Mouse (Mus musculus): Measurements from ENCODE around the gene Eif4b. TPM values are rescaled to one million over a fixed set of nuclear protein-coding genes. Genes with fewer than 3 reads are reported as not detected.

Eif4b gene
- polyA plus RNA-seq, 1 experiment from 2014 or later, result 90.5 TPM

- peak overlapping the region; percentile 37; the same call in 1 of the 2 replicates for H3K9ac ChIP-seq
- no peaks in the 10 kb centered on the region for H3K9me3 ChIP-seq (replicated peaks)
- H3K27me3 ChIP-seq, result 0 out of 2 replicates have a peak, but pooled peaks cover 4% of the 10 kb centered on the region
- H3K4me2 ChIP-seq, result no peak overlapping the region
- H3K4me1 ChIP-seq, result peaks cover 31% of the 10 kb centered on the region
- 59% methylated on average over 9 of the region's 9 CpGs for WGBS
- no peak overlapping the region for H3K4me3 ChIP-seq
- peak overlapping the region; percentile 84 for H3K27ac ChIP-seq
- peaks cover 49% of the 10 kb centered on the region for H3K36me3 ChIP-seq (ENCODE audit: poor library complexity, severe bottlenecking)
- no peak for ATAC-seq
These were observed 42.2 kb downstream of the Eif4b start for GRCm38 (mm10) chr15:102115731-102116231.

DNA sequence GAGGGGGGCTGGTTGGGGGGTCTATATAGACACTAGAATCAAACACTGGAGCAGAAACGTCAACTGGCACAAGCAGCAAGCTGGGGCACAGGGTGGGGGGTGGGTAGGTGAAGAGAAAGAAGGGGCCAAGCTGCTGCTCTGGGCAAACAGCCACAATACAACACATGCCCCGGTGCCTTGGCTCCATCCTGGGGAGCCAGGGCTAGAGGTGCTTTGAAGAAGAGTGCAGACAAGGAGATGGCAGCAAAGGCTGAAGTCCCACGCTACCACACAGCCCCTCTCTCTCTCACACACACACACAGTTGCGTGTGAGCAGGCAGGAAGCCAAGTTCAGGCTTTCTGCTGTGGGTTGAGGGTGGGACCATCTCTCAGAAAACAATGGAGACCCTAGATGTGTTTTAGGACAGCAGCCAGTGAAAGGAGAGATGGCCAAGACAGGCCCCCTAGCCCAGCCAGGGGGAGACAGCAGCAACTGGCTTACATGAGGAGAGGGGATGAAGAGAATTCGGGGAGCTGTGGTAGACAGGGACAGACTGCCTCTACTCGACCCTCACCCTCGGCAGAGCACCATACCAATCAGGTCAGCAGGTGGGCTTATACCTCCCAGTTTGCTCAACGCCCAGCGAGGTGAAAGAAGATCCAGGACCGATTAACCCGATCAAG is 43.3 kb downstream of the Eif4b start:
- Histone ChIP-seq H3K4me2 (no peak overlapping the region), H3K4me3 (no peak overlapping the region), H3K36me3 (ENCODE audit: poor library complexity, severe bottlenecking) (peaks cover 60% of the 10 kb centered on the region), H3K4me1 (peaks cover 29% of the 10 kb centered on the region), H3K27ac (peak overlapping the region; percentile 84), H3K27me3 (0 out of 2 replicates have a peak, but pooled peaks cover 2% of the 10 kb centered on the region), H3K9ac (no peak overlapping the region), H3K9me3 (replicated peaks) (no peaks in the 10 kb centered on the region)
- 58% methylated on average over 11 of the region's 11 CpGs for WGBS
- peak; percentile 73 for ATAC-seq

DNA sequence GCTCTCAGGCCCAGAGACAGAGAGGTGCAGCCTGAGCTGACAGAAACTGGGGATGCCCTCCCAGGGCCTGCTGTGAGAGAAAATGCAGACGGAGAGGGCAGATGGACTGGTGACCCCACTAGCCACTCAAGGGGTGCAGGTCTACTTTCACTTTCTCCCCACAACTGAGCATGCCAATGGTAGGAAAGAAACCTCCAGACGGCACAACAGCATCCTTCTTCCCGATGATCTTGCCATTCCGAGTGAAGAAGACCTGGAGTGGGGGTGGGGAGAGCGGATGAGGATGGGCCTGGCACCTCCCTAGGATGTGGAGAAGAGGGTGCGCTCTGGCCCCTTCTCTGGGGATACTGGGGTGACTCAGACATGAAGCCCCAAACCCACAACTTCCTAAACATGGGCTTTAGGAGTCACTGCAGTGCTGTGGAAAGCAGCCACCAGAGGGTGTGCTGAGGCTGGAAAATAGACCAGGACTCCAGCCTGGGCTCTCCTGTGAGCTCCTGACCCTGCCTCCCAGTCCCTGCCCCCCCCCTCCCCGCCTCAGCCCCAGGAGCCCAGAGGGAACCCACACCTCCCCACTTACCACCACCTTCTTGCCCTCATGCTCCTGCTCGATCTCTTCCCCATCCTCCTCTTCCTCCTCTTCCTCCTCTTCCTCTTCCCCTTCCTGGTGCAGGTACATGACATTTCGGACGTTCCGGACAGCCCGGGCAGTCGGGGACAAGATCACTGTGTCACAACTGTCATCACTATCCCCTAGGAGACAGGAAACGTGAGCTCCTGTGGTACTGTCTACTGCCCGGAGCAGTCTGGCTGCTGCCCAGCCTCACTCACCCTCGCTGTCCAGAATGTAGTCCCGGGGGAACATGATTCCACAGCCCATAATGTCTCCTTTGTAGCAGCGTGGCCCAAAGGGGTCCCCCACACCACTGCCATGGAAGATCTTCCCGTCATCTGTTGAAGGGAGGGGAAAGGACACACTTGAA is 44.2 kb downstream of the Eif4b start:
- Histone ChIP-seq H3K27ac (peak overlapping the region; percentile 84), H3K27me3 (no peaks in the 10 kb centered on the region), H3K36me3 (ENCODE audit: poor library complexity, severe bottlenecking) (peaks cover 68% of the 10 kb centered on the region), H3K9ac (no peak overlapping the region), H3K4me3 (no peak overlapping the region), H3K4me2 (no peak overlapping the region), H3K4me1 (peaks cover 29% of the 10 kb centered on the region), H3K9me3 (replicated peaks) (no peaks in the 10 kb centered on the region)
- 82% methylated on average over 19 of the region's 19 CpGs for WGBS
- no peak for ATAC-seq

DNA sequence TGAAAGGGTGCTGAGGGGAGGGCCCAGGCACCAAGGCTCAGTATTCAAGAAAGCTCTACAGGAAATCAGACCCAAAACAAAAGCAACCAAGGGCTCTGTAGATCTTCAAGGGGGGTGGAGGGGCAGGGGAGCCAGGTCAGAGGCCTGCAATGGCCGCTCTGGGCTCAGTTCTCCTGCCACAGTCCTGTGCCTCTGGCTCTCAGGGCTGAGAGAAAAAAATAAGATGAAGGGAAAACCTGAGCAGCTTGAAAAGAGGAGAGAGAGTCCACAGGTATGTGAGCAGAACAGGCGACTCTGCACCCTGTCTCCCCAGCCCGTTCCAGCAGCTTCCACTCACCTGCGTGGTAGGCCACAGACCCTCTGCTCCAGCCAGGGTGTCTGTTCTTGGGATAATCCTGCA is 45.0 kb downstream of the Eif4b start:
- H3K36me3 ChIP-seq (ENCODE audit: poor library complexity, severe bottlenecking), result peaks cover 74% of the 10 kb centered on the region
- H3K9me3 ChIP-seq (replicated peaks), result no peaks in the 10 kb centered on the region
- no peak overlapping the region for H3K4me3 ChIP-seq
- peak overlapping the region; percentile 30; the same call in 1 of the 2 replicates for H3K9ac ChIP-seq
- peaks cover 29% of the 10 kb centered on the region for H3K4me1 ChIP-seq
- H3K27ac ChIP-seq, result 0 out of 2 replicates have a peak overlapping the region, but pooled peaks have one; percentile 17
- no peaks in the 10 kb centered on the region for H3K27me3 ChIP-seq
- no peak for ATAC-seq
- H3K4me2 ChIP-seq, result no peak overlapping the region
- WGBS, result 80% methylated on average over 4 of the region's 4 CpGs

DNA sequence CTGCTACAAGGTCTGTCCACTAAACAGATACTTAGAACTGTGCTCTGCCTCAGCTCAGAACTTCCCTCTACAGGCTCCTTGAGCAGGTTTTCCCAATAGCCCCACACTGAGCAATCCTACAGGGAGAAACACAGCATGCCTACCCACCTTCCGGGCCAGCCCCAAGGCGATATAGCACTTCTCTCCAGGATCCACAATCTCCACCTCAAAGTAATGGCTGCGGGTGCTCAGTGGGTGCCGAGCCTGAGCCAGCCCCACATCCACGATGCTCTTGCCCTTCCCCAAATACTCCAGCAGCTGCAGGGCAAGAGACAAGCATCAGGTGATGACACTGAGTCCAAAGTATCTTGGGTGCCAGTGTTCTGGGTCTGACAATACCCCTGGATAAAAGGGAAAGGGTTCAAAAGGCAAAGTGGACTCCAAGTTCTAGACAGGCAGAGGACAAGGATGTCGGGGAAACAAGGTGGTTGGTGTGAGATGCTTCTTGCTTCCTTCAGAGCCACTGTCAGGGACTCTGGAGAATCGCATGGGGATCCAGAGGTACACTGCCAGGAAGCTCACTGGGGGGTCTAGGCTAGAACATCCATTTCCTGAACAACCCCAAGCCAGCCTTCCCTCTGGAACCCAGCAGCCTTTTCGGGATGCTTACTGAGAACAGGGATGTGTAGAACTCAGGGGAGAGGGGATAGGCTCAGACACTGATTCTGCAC is 45.7 kb downstream of the Eif4b start:
- WGBS, result 83% methylated on average over 8 of the region's 8 CpGs
- ATAC-seq, result no peak
- Histone ChIP-seq H3K4me1 (peaks cover 29% of the 10 kb centered on the region), H3K9me3 (replicated peaks) (no peaks in the 10 kb centered on the region), H3K27ac (no peak overlapping the region), H3K9ac (peak overlapping the region; percentile 30), H3K36me3 (ENCODE audit: poor library complexity, severe bottlenecking) (peaks cover 76% of the 10 kb centered on the region), H3K27me3 (no peaks in the 10 kb centered on the region), H3K4me3 (no peak overlapping the region), H3K4me2 (no peak overlapping the region)

DNA sequence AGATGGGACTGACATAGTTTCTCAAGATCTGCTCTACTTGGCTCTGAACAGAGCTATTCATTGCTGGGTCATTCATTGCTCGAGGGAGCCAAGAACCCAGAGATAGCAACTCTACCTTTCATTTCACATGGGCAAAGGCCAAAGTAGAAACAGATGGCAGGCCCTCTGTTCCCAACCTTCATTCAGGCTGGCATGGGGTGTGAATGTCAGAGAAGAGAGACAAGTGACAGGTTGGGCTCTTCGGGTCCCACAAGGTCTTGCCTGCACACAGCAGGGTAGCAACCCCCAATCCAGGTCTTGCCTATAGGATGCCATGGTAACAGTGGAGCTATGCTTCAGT is 46.2 kb downstream of the Eif4b start:
- Histone ChIP-seq H3K27ac (no peak overlapping the region), H3K9me3 (replicated peaks) (no peaks in the 10 kb centered on the region), H3K27me3 (no peaks in the 10 kb centered on the region), H3K4me1 (peaks cover 29% of the 10 kb centered on the region), H3K9ac (no peak overlapping the region), H3K4me2 (no peak overlapping the region), H3K36me3 (ENCODE audit: poor library complexity, severe bottlenecking) (peaks cover 81% of the 10 kb centered on the region), H3K4me3 (no peak overlapping the region)
- no peak for ATAC-seq
- 84% methylated on average over 2 of the region's 2 CpGs for WGBS

GRCm38 (mm10) chr15:102120530-102120929 is 47.0 kb downstream of the Eif4b start:
- Histone ChIP-seq H3K4me3 (no peak overlapping the region), H3K27ac (no peak overlapping the region), H3K4me1 (peaks cover 27% of the 10 kb centered on the region), H3K9me3 (replicated peaks) (no peaks in the 10 kb centered on the region), H3K9ac (no peak overlapping the region), H3K36me3 (ENCODE audit: poor library complexity, severe bottlenecking) (peaks cover 82% of the 10 kb centered on the region), H3K4me2 (no peak overlapping the region), H3K27me3 (no peaks in the 10 kb centered on the region)
- WGBS, result 90% methylated on average over 5 of the region's 5 CpGs
- ATAC-seq, result no peak

- WGBS, result 71% methylated on average over 2 of the region's 2 CpGs
- no peak for ATAC-seq
These were observed 52.7 kb downstream of the Eif4b start for GRCm38 (mm10) chr15:102126303-102126702.

GRCm38 (mm10) chr15:102133314-102133713 is 59.7 kb downstream of the Eif4b start:
- ATAC-seq, result no peak
- Histone ChIP-seq H3K27me3 (no peaks in the 10 kb centered on the region), H3K4me1 (peaks cover 19% of the 10 kb centered on the region), H3K27ac (no peak overlapping the region), H3K9ac (peak overlapping the region; percentile 21; the same call in 1 of the 2 replicates), H3K36me3 (ENCODE audit: poor library complexity, severe bottlenecking) (peaks cover 52% of the 10 kb centered on the region), H3K4me3 (no peak overlapping the region), H3K4me2 (no peak overlapping the region), H3K9me3 (replicated peaks) (no peaks in the 10 kb centered on the region)
- 94% methylated on average over 9 of the region's 9 CpGs for WGBS

More at GRCm38 (mm10) chr15:102126303-102126702, 52.7 kb downstream of the Eif4b start:
- Histone ChIP-seq H3K4me1 (no peaks in the 10 kb centered on the region), H3K9me3 (replicated peaks) (no peaks in the 10 kb centered on the region), H3K27me3 (no peaks in the 10 kb centered on the region), H3K4me2 (no peak overlapping the region), H3K9ac (no peak overlapping the region), H3K36me3 (ENCODE audit: poor library complexity, severe bottlenecking) (peaks cover 89% of the 10 kb centered on the region), H3K4me3 (no peak overlapping the region), H3K27ac (no peak overlapping the region)

DNA sequence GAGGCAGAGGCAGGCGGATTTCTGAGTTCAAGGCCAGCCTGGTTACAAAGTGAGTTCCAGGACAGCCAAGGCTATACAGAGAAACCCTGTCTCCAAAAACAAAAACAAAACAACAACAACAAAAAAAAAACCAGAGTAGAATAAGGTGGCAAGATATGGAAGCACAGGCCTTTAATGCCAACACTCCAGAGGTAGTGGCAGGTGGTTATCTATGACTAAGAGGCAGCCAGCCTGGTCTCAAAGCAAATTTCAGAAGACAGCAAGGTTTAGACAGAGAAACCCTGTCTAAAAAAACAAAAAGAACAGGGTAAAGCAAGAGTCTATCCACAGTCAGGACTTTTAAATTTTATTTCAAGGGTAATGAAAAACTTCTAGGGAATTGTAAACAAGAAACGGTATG is 61.1 kb downstream of the Eif4b start:
- H3K4me2 ChIP-seq, result peak overlapping the region; percentile 82
- no peaks in the 10 kb centered on the region for H3K9me3 ChIP-seq (replicated peaks)
- peaks cover 19% of the 10 kb centered on the region for H3K4me1 ChIP-seq
- no peak overlapping the region for H3K27ac ChIP-seq
- 98% methylated on average over 2 of the region's 2 CpGs for WGBS
- no peak overlapping the region for H3K9ac ChIP-seq
- H3K4me3 ChIP-seq, result peak overlapping the region; percentile 84
- peaks cover 38% of the 10 kb centered on the region for H3K36me3 ChIP-seq (ENCODE audit: poor library complexity, severe bottlenecking)
- no peak for ATAC-seq
- H3K27me3 ChIP-seq, result 0 out of 2 replicates have a peak, but pooled peaks cover 6% of the 10 kb centered on the region

DNA sequence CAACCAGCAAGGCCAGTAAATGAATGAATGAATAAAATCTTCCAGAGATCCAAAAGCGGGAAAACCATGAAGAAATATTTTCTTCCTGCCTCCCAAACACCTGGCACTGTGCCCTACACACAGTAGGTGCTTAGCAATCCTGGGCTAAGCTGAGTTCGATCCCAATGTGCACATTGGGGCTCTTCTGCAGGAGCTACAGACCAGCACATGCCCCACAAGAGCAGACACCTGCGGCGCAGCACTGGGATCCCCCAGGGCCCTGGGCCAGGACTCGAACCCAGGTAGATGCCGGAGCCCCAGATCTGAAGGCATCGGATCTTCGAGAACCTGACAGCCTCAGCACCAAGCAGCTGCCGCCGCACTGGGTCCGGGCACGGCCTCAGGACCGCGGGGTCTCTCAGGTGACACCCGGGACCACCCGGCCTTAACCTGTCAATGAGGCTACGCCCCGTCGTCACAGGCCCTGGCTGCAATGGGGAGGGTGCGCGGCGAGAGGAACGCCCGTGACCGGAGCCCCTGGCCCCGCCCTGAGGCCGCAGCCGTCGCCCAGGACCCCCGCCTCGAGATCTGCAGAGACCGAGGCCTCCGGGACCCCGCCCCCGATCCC is 62.1 kb downstream of the Eif4b start:
- Histone ChIP-seq H3K4me2 (peak overlapping the region; percentile 82), H3K36me3 (ENCODE audit: poor library complexity, severe bottlenecking) (peaks cover 28% of the 10 kb centered on the region), H3K4me3 (peak overlapping the region; percentile 84), H3K27ac (peak overlapping the region; percentile 81), H3K9ac (peak overlapping the region; percentile 84), H3K4me1 (peaks cover 19% of the 10 kb centered on the region), H3K27me3 (0 out of 2 replicates have a peak, but pooled peaks cover 6% of the 10 kb centered on the region), H3K9me3 (replicated peaks) (no peaks in the 10 kb centered on the region)
- 3% methylated on average over 33 of the region's 35 CpGs for WGBS
- peak; percentile 78 for ATAC-seq

Measured in forebrain, embryonic 13.5 days (tissue).